Mouse (Mus musculus): ENCODE measurements around the gene Pdzk1ip1.

GRCm38 (mm10) chr4:115121162-115121561 lies 32.7 kb downstream of the Pdzk1ip1 start:
- TF ChIP-seq POLR2A (IDR thresholded peaks at IDR 0.05; ENCODE audit: low read depth, low read length) (no peak), CTCF (IDR thresholded peaks at IDR 0.05; ENCODE audit: extremely low read depth, insufficient read length, insufficient replicate concordance, low read depth, low read length) (no peak)

Measured in small intestine, adult 2 months (tissue).